Mouse (Mus musculus): ENCODE data around the gene Ccdc12.

The Ccdc12 gene

DNA sequence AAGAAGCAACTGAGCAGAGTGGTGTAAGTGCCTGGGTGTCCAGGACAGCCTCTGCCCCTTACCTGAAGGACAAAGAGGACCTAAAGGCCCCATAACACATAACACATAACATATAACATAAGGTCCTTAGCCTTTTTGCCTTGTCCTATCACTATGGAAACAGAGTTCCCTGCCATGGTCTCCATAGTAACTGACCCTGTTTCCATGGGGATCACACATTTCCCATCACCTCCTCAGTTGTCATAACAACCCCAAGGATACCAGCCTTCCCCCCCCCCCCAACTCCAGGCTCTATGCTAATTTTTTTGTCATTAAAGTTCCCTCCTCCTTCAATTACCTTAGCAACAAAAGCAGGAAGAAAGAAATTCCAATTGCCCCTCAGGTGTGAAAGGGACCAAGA lies 6.5 kb upstream of the Ccdc12 start:
- no peak for DNase-seq

DNA sequence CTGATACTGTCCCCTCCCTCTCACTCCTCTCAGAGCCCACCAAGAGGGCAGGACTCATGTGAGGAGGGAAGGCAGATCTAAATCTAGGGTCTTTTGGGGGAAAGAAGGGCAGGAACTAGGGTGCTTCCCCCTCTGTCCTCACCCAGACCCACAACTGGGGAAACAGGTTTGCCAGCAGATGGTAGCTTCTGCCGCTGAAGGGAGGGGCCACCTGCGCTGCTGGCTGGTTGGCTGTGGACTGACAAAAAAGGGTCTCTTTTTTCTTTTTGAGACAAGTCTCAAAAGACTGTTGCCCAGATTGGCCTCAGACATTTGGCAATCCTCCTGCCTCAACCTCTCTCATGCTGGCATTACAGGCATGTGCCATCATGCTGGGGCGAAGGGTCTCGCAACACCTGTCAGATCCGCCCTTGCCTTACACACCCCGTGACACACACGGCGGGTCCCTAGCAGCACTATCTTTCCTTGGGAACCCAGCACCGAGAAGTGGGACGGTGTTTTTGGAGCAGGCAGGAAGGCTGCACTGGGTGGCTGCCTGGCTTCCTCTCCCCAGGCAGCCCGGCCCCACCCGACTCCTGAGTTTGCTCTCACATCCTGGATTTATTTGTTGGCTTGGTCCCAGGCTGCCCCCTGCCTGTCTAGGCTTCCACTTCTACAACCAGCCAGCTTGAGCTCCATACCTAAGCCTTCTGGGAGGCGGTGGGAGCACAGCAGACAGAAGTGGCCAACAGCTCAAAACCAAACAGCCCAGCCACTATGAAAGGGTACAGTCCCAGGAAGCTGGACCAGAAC lies 4.2 kb upstream of the Ccdc12 start:
- DNase-seq, result peak; percentile 78 to 83

DNA sequence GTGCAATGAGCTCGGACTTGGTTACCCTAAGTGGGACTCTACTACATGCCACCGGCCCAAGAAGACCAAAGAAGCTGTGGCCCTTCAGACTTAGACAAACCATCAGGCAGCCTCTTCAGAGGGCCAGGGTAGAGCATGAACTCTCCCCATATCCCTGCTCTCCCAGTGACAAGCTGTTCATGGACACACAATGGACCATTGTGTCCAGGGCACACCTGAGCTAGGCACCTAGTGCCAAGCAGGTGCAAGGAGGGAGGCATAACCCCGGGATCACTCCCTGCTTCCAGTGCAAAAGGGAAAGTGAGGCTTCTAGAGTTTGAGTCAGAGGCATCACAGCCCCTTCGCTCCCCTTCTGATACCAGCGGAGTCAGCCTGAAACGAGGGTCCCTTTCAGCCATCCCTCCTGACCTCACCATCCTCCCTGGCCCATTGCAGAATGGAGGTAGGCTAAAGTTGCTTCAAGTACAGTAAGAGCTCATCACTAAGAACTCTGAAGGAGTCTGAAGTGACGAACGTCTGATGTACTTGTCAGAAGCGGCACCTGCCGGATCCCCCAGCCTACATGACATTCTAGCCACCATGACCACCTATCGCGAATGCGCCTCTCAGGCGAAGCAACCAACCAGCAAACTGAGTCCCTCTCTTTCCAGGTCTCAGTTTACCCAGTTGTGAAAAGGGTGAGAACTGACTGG lies 3.2 kb upstream of the Ccdc12 start:
- DNase-seq, result no peak

DNA sequence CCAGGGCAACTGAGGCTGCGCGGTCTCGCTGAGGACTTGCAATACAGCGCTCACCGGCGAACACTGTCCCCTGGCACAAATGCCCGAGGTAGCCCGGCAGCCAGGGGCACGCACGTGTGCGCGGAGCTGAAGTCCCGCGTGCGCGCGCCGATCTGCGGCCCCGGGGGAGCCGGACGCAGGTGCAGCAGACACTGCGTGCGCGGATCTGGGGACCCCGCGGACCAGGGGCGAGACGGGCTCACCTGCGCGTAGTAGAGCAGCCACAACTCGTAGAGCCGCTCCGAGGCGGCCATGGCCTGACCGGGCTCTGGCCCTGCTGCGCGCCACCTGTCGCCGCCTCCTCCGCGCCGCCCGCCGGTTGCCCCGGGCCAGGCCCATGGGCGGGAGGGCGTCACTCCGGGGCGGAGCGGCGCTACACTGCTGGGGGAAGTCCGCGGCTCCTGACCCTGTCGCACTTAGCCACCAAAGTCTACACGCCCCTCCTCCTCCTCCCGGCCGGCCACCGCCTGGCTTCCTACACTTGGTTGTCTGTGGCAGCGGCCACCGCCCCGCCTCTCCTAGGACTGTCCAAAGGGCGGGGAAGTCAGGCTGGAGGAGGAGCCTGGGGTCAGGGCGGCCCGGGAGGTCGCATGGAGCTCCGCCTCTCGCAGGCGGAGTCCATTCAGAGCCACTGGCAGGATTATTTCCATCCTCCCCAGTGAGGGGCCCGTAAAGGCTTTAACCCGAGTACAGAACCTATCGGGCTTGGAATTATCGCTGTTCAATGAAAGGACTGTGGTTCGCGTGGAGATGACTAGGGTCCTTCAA lies 2.4 kb upstream of the Ccdc12 start, which contains the start of gene Nbeal2:
Nbeal2 (minus strand) TSS at position 507 of the 807 bp plus-strand sequence.
- peak; percentile 99 for DNase-seq

DNA sequence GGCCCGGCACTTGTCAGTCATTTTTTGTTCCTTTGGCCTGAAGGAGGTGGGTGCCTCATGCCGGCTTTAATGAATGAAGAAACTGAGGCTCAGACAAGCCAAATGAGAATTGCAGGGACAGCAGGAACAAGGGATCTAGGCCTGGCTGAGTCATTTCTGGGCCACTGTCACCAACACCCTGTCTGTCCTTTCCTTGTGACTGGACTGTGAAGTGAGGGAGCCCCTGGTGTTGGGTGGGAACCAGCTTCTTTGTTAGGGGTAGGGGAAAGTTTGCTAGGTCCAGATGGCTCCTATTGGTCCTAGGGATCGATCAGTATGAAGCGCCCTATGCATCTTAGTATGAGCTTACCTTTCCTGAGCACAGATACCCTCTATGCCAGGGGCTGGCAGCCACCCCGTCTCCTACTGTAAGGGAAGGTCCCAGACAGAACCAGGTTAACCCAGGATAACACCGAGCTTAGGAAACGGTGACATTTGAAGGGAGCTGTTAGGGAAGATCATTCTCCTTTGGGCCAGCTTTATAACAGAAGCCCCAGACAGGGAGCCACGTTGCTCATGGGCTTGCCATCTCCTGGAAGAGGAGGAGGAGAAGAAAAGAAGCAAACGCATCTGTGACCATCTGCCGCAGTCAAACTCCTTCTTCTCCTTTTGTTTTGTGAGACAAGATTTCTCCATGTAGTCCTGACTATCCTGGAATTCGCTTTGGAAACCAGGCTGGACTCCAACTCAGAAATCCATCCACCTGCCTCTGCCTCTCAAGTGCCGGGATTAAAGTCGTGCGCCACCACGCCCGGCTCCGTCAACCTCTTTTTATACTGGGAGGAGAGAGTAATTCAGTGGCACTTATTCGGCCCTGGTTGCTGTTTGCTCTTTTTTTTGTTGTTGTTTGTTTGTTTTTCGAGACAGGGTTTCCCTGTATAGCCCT lies 1.3 kb upstream of the Ccdc12 start:
- no peak for DNase-seq

DNA sequence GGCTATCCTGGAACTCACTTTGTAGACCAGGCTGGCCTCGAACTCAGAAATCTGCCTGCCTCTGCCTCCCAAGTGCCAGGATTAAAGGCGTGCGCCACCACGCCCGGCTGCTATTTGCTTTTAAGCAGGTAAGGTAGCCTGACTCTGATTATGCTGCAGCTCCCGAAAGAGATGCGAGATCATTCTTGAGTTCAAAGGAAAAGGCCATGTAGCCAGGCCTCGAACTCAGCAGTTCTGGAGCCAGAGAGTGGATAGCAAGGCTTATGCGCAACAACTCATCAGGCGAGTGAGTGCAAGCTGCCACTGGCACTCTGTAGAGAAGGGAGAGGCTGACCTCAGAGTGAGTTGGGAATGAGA lies 674 bp upstream of the Ccdc12 start:
- DNase-seq, result no peak

DNA sequence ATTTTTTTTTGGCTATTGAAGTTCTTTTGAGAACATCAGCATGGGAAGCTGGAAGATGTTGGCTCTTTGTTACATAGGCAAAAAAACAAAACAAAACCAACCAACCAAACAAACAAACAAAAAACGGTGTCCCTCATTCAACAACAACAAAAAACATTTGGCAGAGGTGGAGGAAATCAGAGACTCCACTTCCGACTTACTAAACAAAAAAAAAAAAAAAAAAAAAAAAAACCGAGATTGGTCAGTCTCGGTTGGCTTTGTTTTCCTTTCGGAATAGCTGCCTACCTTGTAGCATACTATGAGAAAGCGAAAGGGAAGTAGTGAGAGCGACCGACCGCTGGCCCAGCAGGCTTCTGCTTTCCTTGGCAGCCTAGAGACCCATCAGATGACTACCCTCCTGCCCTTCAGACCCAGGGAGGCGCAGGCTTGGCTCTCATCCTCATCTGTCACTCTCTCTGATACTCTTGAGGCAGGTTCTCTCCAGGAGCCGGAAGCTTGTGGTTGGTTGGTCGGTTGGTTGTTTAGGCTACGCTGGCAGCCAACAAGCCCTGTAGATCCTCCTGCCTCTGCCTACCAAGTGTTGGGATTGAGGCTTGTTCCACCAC lies 1.3 kb downstream of the Ccdc12 start:
- DNase-seq, result peak; percentile 60 to 66

DNA sequence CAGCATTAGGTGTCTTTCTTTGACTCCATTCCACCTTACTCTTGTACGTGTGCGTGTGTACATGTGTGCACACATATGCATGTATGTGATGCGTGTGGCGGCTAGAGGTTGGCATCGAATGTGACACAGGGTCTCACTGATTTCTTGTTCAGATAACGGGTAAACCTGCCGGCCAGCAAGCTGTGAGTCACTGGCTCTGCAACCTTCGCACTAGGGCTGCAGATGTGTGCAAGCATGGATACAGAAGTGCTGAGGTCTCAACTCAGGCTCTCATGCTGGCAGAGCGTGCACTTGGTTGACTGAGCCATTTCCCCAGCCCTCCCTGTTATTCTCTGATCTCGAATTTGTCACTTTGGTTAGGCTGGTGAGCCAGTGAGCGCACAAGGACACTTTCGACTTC lies 3.2 kb downstream of the Ccdc12 start:
- no peak for DNase-seq

DNA sequence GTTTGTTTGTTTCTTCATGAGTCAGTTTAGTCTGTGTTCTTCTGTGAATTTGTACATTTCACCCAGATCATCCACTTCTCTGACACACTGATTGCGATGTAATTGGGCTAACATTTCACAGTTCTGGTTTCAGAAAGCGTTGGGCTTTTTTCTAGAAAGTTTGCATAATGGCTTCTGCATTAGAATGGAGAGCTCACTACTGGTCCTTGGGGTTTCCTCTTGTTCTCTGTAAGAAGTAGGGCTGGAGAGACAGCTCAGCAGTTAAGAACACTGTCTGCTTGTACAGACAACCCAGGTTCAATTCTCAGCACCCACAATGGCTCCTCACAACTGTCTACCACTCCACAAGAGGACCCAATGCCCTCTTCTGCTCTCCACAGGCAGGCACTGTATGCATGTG lies 3.9 kb downstream of the Ccdc12 start:
- DNase-seq, result no peak

DNA sequence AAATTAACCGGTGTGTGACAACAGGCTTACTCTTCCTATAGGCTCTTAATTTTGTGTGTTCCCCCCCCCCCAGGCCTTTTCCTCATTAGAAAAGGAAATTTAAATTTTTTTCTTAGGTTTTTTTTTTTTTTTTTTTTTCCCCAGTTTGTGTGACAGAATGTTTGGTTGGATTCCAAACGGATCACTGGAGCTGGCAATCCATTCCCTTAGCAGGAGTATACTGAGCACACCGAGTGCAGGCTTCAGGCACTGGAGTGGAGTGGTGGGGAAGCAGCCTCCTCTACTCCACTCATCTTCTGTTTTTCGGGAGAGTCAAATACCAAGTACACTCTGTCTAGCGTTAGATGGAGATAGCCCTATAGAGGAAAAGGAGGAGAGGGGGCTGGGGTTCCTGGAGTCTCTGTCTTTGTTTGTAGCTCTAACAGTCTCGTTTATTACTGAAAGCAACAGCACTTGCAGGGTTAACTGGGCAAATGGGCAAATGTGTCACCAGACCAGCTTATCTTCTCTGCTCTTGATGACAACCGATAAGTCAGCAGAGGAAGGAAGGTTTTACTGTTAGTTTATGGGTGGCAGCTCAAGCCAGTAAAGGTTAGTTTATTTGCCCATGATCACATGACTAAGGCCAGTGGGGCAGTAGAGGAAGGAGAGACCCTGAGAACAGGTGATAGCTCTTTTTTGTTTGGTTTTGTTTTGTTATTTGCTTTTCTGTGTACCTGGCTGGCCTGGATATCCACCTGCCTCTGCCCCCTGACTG lies 4.7 kb downstream of the Ccdc12 start:
- no peak for DNase-seq

DNA sequence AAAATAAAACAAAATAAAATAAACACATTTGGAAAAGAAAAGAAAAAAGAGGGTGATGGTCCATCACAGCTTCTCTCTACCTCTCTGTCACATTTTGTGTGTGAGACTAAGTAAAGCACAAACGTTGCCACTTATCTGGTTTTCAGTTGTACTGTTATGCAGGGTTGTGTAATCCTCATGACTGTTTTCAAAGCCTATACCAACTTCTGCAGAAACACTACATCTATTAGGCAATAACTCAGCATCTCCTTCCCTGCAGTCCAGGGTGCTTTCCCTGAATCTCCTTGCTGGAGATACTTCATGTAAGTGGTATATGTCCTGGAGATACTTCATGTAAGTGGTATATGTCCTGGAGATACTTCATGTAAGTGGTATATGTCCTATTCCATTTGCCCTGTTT lies 6.5 kb downstream of the Ccdc12 start:
- DNase-seq, result no peak

DNA sequence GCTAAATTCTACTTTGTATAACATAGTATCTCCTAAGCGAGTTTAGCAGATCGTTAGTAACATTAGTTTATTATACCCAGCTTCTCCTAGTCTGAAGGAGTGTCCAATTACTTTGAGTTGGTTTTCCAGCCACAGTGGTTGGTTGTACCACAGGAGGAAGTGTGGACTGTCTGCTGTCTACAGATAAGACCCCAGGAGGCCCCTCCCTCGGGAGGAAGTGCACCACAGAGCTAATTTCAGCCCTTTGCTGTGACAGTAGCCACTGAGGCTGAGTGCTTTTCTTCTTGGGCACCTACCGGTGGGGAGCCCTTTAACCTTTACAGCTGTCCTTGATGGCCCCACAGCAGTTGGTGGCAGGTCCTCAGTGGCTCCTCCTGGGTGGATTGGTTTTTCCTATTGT lies 9.6 kb downstream of the Ccdc12 start:
- peak; percentile 66 to 74 for DNase-seq

DNA sequence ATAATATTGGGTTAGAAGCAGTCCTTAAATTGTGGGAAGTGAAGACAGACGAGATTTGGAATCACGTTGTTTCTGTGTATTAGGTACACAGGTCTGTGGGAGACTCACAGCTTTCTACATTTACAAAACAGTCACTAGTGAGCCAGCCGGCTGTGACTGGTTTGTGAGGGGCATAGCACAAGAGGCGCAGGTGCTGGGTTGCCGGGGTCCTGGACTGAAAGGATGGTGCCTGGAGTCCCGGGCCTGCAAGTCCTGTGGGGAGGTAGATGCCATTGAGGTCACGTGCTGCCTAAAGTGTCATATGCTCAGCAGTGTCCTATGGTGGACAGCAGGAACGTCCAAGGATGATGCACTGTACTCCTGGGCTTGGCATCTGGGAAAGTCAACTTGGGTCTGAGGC lies 10.1 kb downstream of the Ccdc12 start:
- no peak for DNase-seq

DNA sequence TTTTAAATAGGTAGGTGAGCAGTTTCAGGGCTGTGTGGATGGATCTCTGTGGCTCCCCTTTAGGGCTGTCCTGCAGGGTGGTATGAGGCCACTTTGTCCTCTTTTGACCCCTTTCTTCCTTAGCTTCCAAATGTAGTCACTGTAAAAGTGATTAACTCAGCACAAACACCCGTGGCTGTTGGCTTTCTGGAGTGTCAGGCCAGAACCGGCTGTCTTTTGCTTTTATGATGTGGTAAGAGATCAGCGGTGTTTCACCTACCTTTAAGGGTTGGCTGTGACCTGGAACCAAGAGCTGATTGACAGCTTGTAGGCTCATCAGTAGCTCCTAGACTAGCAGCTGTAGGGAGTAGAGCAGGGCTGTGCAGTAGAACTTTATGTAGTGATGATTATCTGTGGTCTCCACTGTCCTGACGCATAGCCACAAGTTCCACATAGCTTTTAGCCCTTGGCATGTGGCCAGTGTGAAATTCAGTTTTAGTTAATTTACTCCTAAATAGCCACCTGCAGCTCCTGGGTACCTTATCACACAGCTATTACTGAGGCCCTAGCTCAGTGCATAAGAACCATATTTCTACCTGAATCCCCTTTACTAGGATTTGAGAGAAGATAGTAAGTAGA lies 11.0 kb downstream of the Ccdc12 start:
- no peak for DNase-seq

DNA sequence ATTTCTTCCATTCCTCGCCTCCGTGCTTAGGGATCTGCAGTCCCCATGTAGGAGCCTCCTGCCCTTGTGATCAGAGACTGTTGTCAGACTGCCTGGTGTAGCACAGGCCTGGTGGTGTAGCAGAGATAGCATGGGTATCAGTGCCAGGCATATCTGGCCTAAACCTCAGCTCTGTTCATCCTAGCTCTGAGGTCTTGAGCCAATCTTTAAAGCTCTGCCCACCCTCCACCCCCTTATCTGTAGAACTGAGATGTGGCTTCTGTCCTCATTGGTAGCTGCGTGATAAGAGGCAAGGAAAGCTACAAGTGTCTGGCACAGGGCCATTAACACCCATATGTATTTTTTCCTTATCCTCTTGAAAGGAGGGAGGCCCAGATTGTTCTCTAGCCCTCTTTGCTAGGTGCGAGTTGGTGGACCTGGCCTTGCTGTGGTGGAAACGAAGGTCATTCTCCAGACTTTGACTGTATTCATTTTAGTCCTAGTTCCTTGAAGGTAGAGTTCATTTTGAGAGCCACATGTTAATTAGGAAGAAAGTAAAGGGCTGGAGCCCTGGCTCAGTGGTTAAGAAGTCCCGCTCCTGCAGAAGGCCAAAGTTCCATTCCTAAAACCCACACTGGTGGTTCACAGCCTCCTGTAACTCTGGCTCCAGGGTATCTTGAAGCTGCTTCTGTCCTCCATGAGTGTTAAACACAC lies 12.4 kb downstream of the Ccdc12 start:
- DNase-seq, result peak; percentile 18 to 57

DNA sequence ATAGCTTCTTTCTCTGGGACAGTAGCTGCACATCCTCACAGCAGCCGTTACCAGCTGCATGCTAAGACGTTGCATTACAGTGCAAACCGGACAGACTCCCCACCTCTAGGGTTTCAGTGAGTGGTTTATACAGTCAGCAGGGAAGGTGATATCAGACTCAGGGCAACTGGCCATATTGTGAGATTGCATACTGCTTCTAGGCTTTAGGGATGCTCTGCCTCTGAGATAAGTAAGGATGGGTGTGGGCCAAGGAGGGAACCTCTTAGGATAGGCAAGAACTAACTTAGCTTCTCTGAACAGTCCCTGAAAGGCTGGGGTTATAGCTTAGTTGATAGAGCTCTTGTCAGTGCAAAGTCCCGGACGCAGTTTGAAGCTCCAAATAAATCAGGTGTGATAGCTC lies 13.5 kb downstream of the Ccdc12 start:
- DNase-seq, result no peak

DNA sequence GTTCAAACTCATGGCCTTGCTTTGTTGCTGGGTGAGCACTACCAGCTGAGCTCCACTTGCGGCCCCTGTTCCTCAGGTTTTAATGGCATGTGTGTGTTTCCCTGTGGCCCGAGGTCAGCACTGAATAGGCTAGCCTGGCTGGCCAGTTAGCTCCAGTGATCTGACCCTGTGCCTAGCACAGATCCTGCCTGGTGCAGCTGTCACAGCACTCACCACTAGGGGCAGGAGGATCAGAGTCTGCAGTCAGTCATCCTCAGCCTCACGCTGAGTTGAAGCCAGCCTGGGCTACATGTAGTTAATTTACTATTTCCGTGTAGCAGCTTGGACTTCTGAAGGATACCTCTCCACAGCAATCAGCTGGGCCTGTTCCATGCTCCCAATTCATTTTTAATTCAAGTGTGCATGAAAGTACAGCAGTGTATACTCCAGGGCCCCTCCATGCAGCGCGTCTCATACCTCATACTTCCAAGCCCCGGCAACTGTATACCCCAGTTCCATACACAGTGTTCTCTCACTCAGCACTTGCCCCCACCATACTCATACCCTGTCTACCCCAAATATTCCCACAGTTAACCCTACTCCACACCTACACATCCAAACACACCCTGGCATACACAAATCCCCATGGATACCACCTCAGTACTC lies 16.3 kb downstream of the Ccdc12 start:
- peak in 1 of 2 experiments; percentile 62 for DNase-seq

DNA sequence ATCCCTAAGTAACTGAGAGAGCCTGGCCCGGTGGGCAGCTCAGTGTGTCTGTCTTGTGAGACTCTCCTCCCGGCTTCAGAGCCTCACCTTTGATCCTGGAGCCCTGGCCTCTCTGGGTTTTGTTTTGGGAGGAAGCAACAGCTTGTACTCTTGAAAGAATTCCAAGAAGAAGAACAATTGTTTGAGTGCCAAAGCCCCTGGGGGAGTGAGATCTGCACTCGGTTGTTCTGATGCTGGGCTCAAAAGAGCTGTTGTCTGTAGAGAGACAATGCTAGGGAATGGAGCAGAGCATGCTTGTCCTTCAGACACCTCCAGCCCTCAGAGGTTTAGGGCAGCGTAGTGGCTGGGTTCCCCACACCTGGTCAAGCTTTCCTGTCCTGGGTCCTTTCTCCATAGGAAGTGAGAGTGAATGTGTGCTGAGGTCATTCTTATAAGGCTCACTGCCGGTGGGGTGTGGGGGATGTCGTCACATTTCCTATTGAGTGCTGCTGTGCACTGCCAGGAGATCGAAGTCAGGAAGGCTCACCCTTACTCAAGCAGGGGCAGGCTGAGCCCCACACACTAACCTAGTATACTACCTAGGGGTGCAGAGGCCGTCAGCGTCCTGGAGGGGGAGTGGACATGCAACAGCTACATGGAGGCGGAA lies 16.9 kb downstream of the Ccdc12 start:
- no peak for DNase-seq

DNA sequence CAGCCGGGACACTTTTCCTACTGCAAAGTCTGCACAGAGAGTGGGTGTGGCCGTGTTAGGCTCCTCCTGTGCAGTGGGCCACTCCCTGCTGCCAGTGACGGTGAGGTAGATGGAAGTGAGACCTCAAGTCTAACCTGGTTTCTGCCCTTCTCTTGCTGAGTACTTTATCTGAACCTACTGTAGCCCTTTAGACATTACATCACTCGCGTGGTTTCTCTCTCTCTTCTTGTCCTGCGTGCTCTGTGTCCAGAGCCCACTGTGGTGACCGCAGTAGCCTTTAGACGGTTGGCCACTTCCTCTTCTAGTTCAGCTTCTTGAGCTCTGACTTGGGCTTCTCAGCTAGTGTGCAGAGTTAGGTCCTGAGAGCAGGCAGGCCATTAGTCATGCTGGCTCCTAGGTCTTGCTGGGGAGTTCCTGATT lies 20.2 kb downstream of the Ccdc12 start:
- no peak for DNase-seq

Data from lung, adult 18-20 months (tissue).